Mouse (Mus musculus): Measurements from ENCODE around the gene Pitpnm2. TPM values are rescaled to one million over a fixed set of nuclear protein-coding genes. Genes with fewer than 3 reads are reported as not detected.
"Not testable (repeated sequence)": the region's sequence is repeated elsewhere in the genome, so short reads cannot be mapped to it uniquely, and the experiment has no call there.

Pitpnm2 gene
- total RNA-seq (2021) = 10 to 100 TPM; 24.7 to 28.9 TPM
- long read RNA-seq, experiment 1, full-length matches to known transcripts = 2 of 10 reads
- long read RNA-seq, experiment 1, partial matches to known transcripts = 2 of 10 reads
- long read RNA-seq, experiment 1, other reads (novel, unspliced or antisense) = 6 of 10 reads
- long read RNA-seq, experiment 2, partial matches to known transcripts = 12 of 16 reads
- long read RNA-seq, experiment 2, other reads (novel, unspliced or antisense) = 3 of 16 reads

- peak; percentile 35 to 56 for DNase-seq (ENCODE audit: low spot score in 2 of 2)
These were observed at the start of gene Pitpnm2 for GRCm38 (mm10) chr5:124249614-124250591. Gene Pitpnm2 (minus strand): TSS chr5:124249760.

- DNase-seq (ENCODE audit: low spot score in 2 of 2) = not testable (repeated sequence)
These were observed 49.7 kb upstream of the Pitpnm2 start for GRCm38 (mm10) chr5:124299307-124299706.

- no peak for DNase-seq (ENCODE audit: low spot score in 2 of 2)
These were observed 46.9 kb upstream of the Pitpnm2 start for GRCm38 (mm10) chr5:124296475-124296874.

GRCm38 (mm10) chr5:124293967-124294366, 44.4 kb upstream of the Pitpnm2 start:
- DNase-seq (ENCODE audit: low spot score in 2 of 2) = no peak

GRCm38 (mm10) chr5:124290216-124290615, 40.7 kb upstream of the Pitpnm2 start:
- no peak for DNase-seq (ENCODE audit: low spot score in 2 of 2)

GRCm38 (mm10) chr5:124287616-124288247, 38.2 kb upstream of the Pitpnm2 start:
- DNase-seq (ENCODE audit: low spot score in 2 of 2) = no peak

GRCm38 (mm10) chr5:124284330-124284729, 34.8 kb upstream of the Pitpnm2 start:
- DNase-seq (ENCODE audit: low spot score in 2 of 2) = no peak

GRCm38 (mm10) chr5:124282854-124283253, 33.3 kb upstream of the Pitpnm2 start:
- DNase-seq (ENCODE audit: low spot score in 2 of 2) = no peak

- DNase-seq (ENCODE audit: low spot score in 2 of 2) = no peak
These were observed 20.7 kb upstream of the Pitpnm2 start for GRCm38 (mm10) chr5:124270226-124270625.

- no peak for DNase-seq (ENCODE audit: low spot score in 2 of 2)
These were observed 20.1 kb upstream of the Pitpnm2 start for GRCm38 (mm10) chr5:124269661-124270060.

- DNase-seq (ENCODE audit: low spot score in 2 of 2) = no peak
These were observed 18.1 kb upstream of the Pitpnm2 start for GRCm38 (mm10) chr5:124267652-124268051.

GRCm38 (mm10) chr5:124266821-124267220, 17.3 kb upstream of the Pitpnm2 start:
- DNase-seq (ENCODE audit: low spot score in 2 of 2) = no peak

- no peak for DNase-seq (ENCODE audit: low spot score in 2 of 2)
These were observed 13.7 kb upstream of the Pitpnm2 start for GRCm38 (mm10) chr5:124263246-124263645.

- DNase-seq (ENCODE audit: low spot score in 2 of 2) = no peak
These were observed 12.5 kb upstream of the Pitpnm2 start for GRCm38 (mm10) chr5:124262090-124262489.

GRCm38 (mm10) chr5:124259133-124259532, 9.6 kb upstream of the Pitpnm2 start:
- DNase-seq (ENCODE audit: low spot score in 2 of 2) = no peak

- no peak for DNase-seq (ENCODE audit: low spot score in 2 of 2)
These were observed 8.5 kb upstream of the Pitpnm2 start for GRCm38 (mm10) chr5:124258026-124258425.

- no peak for DNase-seq (ENCODE audit: low spot score in 2 of 2)
These were observed 5.6 kb upstream of the Pitpnm2 start for GRCm38 (mm10) chr5:124255141-124255540.

GRCm38 (mm10) chr5:124253555-124253954, 4.0 kb upstream of the Pitpnm2 start:
- no peak for DNase-seq (ENCODE audit: low spot score in 2 of 2)

GRCm38 (mm10) chr5:124252580-124253320, 3.2 kb upstream of the Pitpnm2 start:
- DNase-seq (ENCODE audit: low spot score in 2 of 2) = no peak

- no peak for DNase-seq (ENCODE audit: low spot score in 2 of 2)
These were observed 1.5 kb upstream of the Pitpnm2 start for GRCm38 (mm10) chr5:124251070-124251469.
